8 mouse cellular contexts compared by ENCODE assay signal in genomic region chr6:112945181-112945751, GRCm38 (mm10). TPM values are rescaled to one million over a fixed set of nuclear protein-coding genes. Genes with fewer than 3 reads are reported as not detected.
DNase-seq lines count a peak whose midpoint lies in the region; ATAC-seq lines count a peak whose summit lies in the region.

No protein-coding gene starts in this region.

- no peaks in the 10 kb centered on the region for H3K27me3 ChIP-seq in neural tube, embryonic 11.5 days (ENCODE audit: control insufficient read depth, insufficient read depth, low read length)
- H3K27me3 ChIP-seq in forebrain, embryonic 10.5 days (ENCODE audit: poor library complexity, severe bottlenecking): no peaks in the 10 kb centered on the region
- H3K27me3 ChIP-seq in limb, embryonic 10.5 days (ENCODE audit: low read depth, poor library complexity, severe bottlenecking): peaks cover 16% of the 10 kb centered on the region

- peak overlapping the region; percentile 75 for H3K4me2 ChIP-seq in neural tube, embryonic 11.5 days (ENCODE audit: low read depth)

- no peak for ATAC-seq in neural tube, embryonic 11.5 days (ENCODE audit: insufficient read depth, low FRiP score, low TSS enrichment)

- H3K4me3 ChIP-seq in neural tube, embryonic 11.5 days (ENCODE audit: low read depth, low read length): peak overlapping the region; percentile 85
- H3K4me3 ChIP-seq in forebrain, embryonic 10.5 days: peak overlapping the region; percentile 77
- H3K4me3 ChIP-seq in limb, embryonic 10.5 days: peak overlapping the region; percentile 63

- peaks cover 27% of the 10 kb centered on the region for H3K4me1 ChIP-seq in neural tube, embryonic 11.5 days (ENCODE audit: control insufficient read depth, insufficient read depth, low read length)
- peaks cover 74% of the 10 kb centered on the region for H3K4me1 ChIP-seq in forebrain, embryonic 10.5 days
- peaks cover 49% of the 10 kb centered on the region for H3K4me1 ChIP-seq in limb, embryonic 10.5 days

- WGBS in neural tube, embryonic 11.5 days: 19% methylated on average over 14 of the region's 14 CpGs
- 20% methylated on average over 14 of the region's 14 CpGs for WGBS in forebrain, embryonic 10.5 days
- 46% methylated on average over 14 of the region's 14 CpGs for WGBS in limb, embryonic 10.5 days

- peak overlapping the region; percentile 92 for H3K27ac ChIP-seq in neural tube, embryonic 11.5 days (ENCODE audit: low read depth, low read length)
- H3K27ac ChIP-seq in forebrain, embryonic 10.5 days: peak overlapping the region; percentile 92
- H3K27ac ChIP-seq in limb, embryonic 10.5 days: peak overlapping the region; percentile 16

- H3K9ac ChIP-seq in neural tube, embryonic 11.5 days (ENCODE audit: low read length): peak overlapping the region; percentile 93

- peak; percentile 55 to 62 for DNase-seq in frontal cortex, postnatal 36 days (ENCODE audit: low spot score in 2 of 2)
- no peak for DNase-seq in frontal cortex, adult 2 months (ENCODE audit: extremely low spot score in 1 of 2, low spot score in 1 of 2)
- DNase-seq in neural tube, embryonic 11.5 days (ENCODE audit: low spot score): peak; percentile 46
- DNase-seq in neural tube, embryonic 10.5 days (ENCODE audit: extremely low spot score, low spot score): no peak
- no peak for DNase-seq in forebrain, embryonic 10.5 days (ENCODE audit: extremely low spot score, low spot score)
- no peak for DNase-seq in limb, embryonic 10.5 days (ENCODE audit: low spot score)
- peak; percentile 60 to 64 for DNase-seq in right cerebral cortex, postnatal 10 days (ENCODE audit: low spot score in 2 of 2)
- DNase-seq in urinary bladder, adult 2 months (ENCODE audit: low spot score): no peak

- peaks cover 4% of the 10 kb centered on the region; the same call in 1 of the 2 replicates for H3K36me3 ChIP-seq in neural tube, embryonic 11.5 days (ENCODE audit: control insufficient read depth, insufficient read depth, low read length)
- peaks cover 38% of the 10 kb centered on the region for H3K36me3 ChIP-seq in forebrain, embryonic 10.5 days (replicated peaks)
- no peaks in the 10 kb centered on the region for H3K36me3 ChIP-seq in limb, embryonic 10.5 days

- no peaks in the 10 kb centered on the region for H3K9me3 ChIP-seq in neural tube, embryonic 11.5 days (ENCODE audit: control insufficient read depth, low read length)
- H3K9me3 ChIP-seq in forebrain, embryonic 10.5 days: peaks cover 6% of the 10 kb centered on the region; the same call in 1 of the 2 replicates
- H3K9me3 ChIP-seq in limb, embryonic 10.5 days (replicated peaks): no peaks in the 10 kb centered on the region; the same call in 1 of the 2 replicates

RNA-seq across cellular contexts. Expression of gene Srgap3, which starts 1.8 kb away (rescaled TPM):
- polyA plus RNA-seq in frontal cortex, adult 2 months (2012; rRNA removed): 123 and 124 TPM in 2 replicates
- polyA plus RNA-seq in neural tube, embryonic 11.5 days (2014; fragmentation: Nextera tagmentation; extraction: Ambion mirVana): 37.4 and 42.0 TPM in 2 replicates
- 14.8 and 16.5 TPM in 2 replicates for polyA plus RNA-seq in forebrain, embryonic 10.5 days (2016; fragmentation: Nextera tagmentation; extraction: Ambion mirVana)
- polyA plus RNA-seq in limb, embryonic 10.5 days (2016; fragmentation: Nextera tagmentation; extraction: Ambion mirVana): 2.1 and 3.8 TPM in 2 replicates
- polyA plus RNA-seq in urinary bladder, adult 2 months (2012; rRNA removed): 2.5 and 3.6 TPM in 2 replicates

Comparison
In these comparisons a context has a peak if more than half of its experiments do, and no peak if none do; other contexts are left out.
1. DNase-seq: peak in frontal cortex, postnatal 36 days (2 of 2), neural tube, embryonic 11.5 days (single experiment) and right cerebral cortex, postnatal 10 days (2 of 2); none in frontal cortex, adult 2 months (0 of 2), neural tube, embryonic 10.5 days (single experiment), forebrain, embryonic 10.5 days (single experiment), limb, embryonic 10.5 days (single experiment) and urinary bladder, adult 2 months (single experiment).
2. H3K27ac ChIP-seq: peak in every context shown above with its lines; median percentile 92 in neural tube, embryonic 11.5 days; 92 in forebrain, embryonic 10.5 days; 16 in limb, embryonic 10.5 days.
3. Peak in every context shown above with its lines, with median percentiles within 50 percentile points of each other: H3K4me3 ChIP-seq.